In genomic region chr9:78148149-78148548, GRCm38 (mm10) we compare ENCODE assay signal across 23 mouse cellular contexts. TPM values are rescaled to one million over a fixed set of nuclear protein-coding genes. Genes with fewer than 3 reads are reported as not detected.
DNase-seq lines count a peak whose midpoint lies in the region; TF ChIP-seq lines count a peak whose summit lies in the region.
"Had no signal": no experiment of that assay in that cellular context is flagged by ENCODE, and none has a peak within 500 bp of the region (broad histone marks: within the 10 kb centered on the region; RNA-seq: fewer than 3 reads in every experiment).

No protein-coding gene starts in this region.

- H3K27me3 ChIP-seq in splenic B cell, adult 2 months (ENCODE audit: control insufficient read depth, insufficient read depth, low read length, poor library complexity, severe bottlenecking), result no peaks in the 10 kb centered on the region
- H3K27me3 ChIP-seq: CH12.LX; embryonic facial prominence, embryonic 13.5 days; embryonic facial prominence, embryonic 15.5 days; forebrain, embryonic 13.5 days; forebrain, embryonic 15.5 days; Patski had no signal

- no peak for TF ChIP-seq CTCF in layer of hippocampus, adult 2 months (conservative IDR thresholded peaks at IDR 0.05)
- TF ChIP-seq CTCF in cortical plate, adult 2 months (IDR thresholded peaks at IDR 0.05; ENCODE audit: extremely low read depth, insufficient read depth, low read length), result no peak

- H3K36me3 ChIP-seq in splenic B cell, adult 2 months (ENCODE audit: control insufficient read depth, insufficient read depth, low read length, poor library complexity, severe bottlenecking), result no peaks in the 10 kb centered on the region

- DNase-seq in layer of hippocampus, adult 2 months (ENCODE audit: low spot score in 2 of 2), result no peak
- DNase-seq in layer of hippocampus, postnatal 36 days, result no peak
- peak; percentile 8 for DNase-seq in splenic B cell, adult 2 months (ENCODE audit: low read depth, low spot score)
- no peak for DNase-seq in embryo, embryonic 11 days
- DNase-seq in thymus, adult 18-20 months, result no peak
- DNase-seq: adrenal gland, adult 8-10 months; adrenal gland, postnatal 14 days; adrenal gland, postnatal 36 days; cerebellum, adult 11-12 months; cerebellum, adult 2 months; cerebellum, adult 9-10 months; cerebellum, postnatal 14 days; cerebellum, postnatal 36 days; forebrain, postnatal 0 days had no signal

- H3K27ac ChIP-seq in layer of hippocampus, adult 2 months, result peak overlapping the region; percentile 87
- H3K27ac ChIP-seq in cortical plate, adult 2 months (ENCODE audit: insufficient read depth, low read length), result peak overlapping the region; percentile 51; the same call in 1 of the 2 replicates
- H3K27ac ChIP-seq: embryonic facial prominence, embryonic 13.5 days; embryonic facial prominence, embryonic 15.5 days; forebrain, embryonic 10.5 days; forebrain, embryonic 13.5 days; forebrain, embryonic 15.5 days had no signal

- no peak for TF ChIP-seq POLR2A in cortical plate, adult 2 months (IDR thresholded peaks at IDR 0.05; ENCODE audit: extremely low read depth, insufficient read depth, low read length)

- H3K4me1 ChIP-seq in cortical plate, adult 2 months (ENCODE audit: control insufficient read depth, insufficient read depth, low read length), result peaks cover 9% of the 10 kb centered on the region
- H3K4me1 ChIP-seq: embryonic facial prominence, embryonic 13.5 days; embryonic facial prominence, embryonic 15.5 days; forebrain, embryonic 10.5 days; forebrain, embryonic 15.5 days had no signal

- no peak overlapping the region for H3K4me3 ChIP-seq in layer of hippocampus, adult 2 months
- H3K4me3 ChIP-seq in cortical plate, adult 2 months (ENCODE audit: insufficient read depth, low read length), result no peak overlapping the region
- H3K4me3 ChIP-seq: embryonic facial prominence, embryonic 13.5 days; embryonic facial prominence, embryonic 15.5 days; erythroblast, embryonic 14.5 days; forebrain, embryonic 10.5 days; forebrain, embryonic 13.5 days; forebrain, embryonic 15.5 days had no signal

RNA-seq across cellular contexts. Expression of gene Gsta4, which starts 34.4 kb away (rescaled TPM):
- total RNA-seq in layer of hippocampus, adult 2 months (2021), result 10 to 100 TPM; 48.4 to 50.1 TPM
- total RNA-seq in layer of hippocampus, postnatal 36 days (2021), result 10 to 100 TPM; 43.1 to 51.3 TPM
- 85.6 and 92.4 TPM in 2 replicates for polyA plus RNA-seq in cortical plate, adult 2 months (2012; rRNA removed)

RNA-seq across cellular contexts. Expression of gene Ick, which starts 39.2 kb away (rescaled TPM):
- total RNA-seq in layer of hippocampus, adult 2 months (2021), result 10 to 100 TPM; 18.3 to 20.6 TPM
- total RNA-seq in layer of hippocampus, postnatal 36 days (2021), result 10 to 100 TPM; 21.3 to 22.2 TPM
- 18.0 and 19.1 TPM in 2 replicates for polyA plus RNA-seq in cortical plate, adult 2 months (2012; rRNA removed)

RNA-seq across cellular contexts. Expression of gene Fbxo9, which starts 39.3 kb away (rescaled TPM):
- 10 to 100 TPM; 86.6 to 86.7 TPM for total RNA-seq in layer of hippocampus, adult 2 months (2021)
- 10 to 100 TPM; 90.2 to 92.4 TPM for total RNA-seq in layer of hippocampus, postnatal 36 days (2021)
- 138 and 144 TPM in 2 replicates for polyA plus RNA-seq in cortical plate, adult 2 months (2012; rRNA removed)
